Mouse (Mus musculus) heart, postnatal 0 days (tissue): ENCODE data around the gene Eif4e1b. TPM values are rescaled to one million over a fixed set of nuclear protein-coding genes. Genes with fewer than 3 reads are reported as not detected.
A peak's percentile ranks its signal among the peaks of the same experiment; 100 is the strongest.

Experiments
- ATAC-seq: fragments of 200-750 bp; cut with Nextera tagmentation; 2 replicates; pipeline ENCODE4 v1.8.0; 2017; ENCODE audit warnings: low read depth, moderate number of reproducible peaks, moderate library complexity; ENCODE audit not compliant: insufficient read depth
- DNase-seq: peaks from one replicate; pipeline ENCODE4 v3.0.0-alpha.2; 2016; ENCODE audit warnings: low spot score
- H3K27ac ChIP-seq: fragments of 300-500 bp; sonication (generic); 2 replicates; pipeline ENCODE4 v1.5.1; 2014; ENCODE audit warnings: low read depth, mild to moderate bottlenecking
- H3K27me3 ChIP-seq: fragments of 300-500 bp; sonication (generic); 2 replicates; pipeline ENCODE4 v1.6.1; 2014; ENCODE audit warnings: low read length, mixed read lengths; ENCODE audit not compliant: control insufficient read depth, insufficient read depth
- H3K36me3 ChIP-seq: fragments of 300-500 bp; sonication (generic); replicated peaks from 2 replicates; pipeline ENCODE4 v1.6.1; 2014; ENCODE audit warnings: low read length, mixed read lengths; ENCODE audit not compliant: control insufficient read depth, insufficient read depth
- H3K4me1 ChIP-seq: fragments of 300-500 bp; sonication (generic); 2 replicates; pipeline ENCODE4 v1.6.1; 2014; ENCODE audit warnings: antibody characterized with exemption; ENCODE audit not compliant: control insufficient read depth, insufficient read depth
- H3K4me2 ChIP-seq: fragments of 300-500 bp; sonication (generic); 2 replicates; pipeline ENCODE4 v1.6.1; 2014; ENCODE audit warnings: low read depth, mild to moderate bottlenecking, low read length, moderate library complexity
- H3K4me3 ChIP-seq: fragments of 300-500 bp; sonication (generic); 2 replicates; pipeline ENCODE4 v1.5.1; 2014; ENCODE audit warnings: low read depth, low read length
- H3K9ac ChIP-seq: fragments of 300-500 bp; sonication (generic); replicated peaks from 2 replicates; pipeline ENCODE4 v1.6.1; 2014; ENCODE audit warnings: low read depth, low read length, mixed read lengths
- H3K9me3 ChIP-seq: fragments of 300-500 bp; sonication (generic); replicated peaks from 2 replicates; pipeline ENCODE4 v1.6.1; 2016; ENCODE audit warnings: low read length; ENCODE audit not compliant: control insufficient read depth
- CTCF ChIP-seq: IDR thresholded peaks from 2 replicates; pipeline ENCODE4 v1.5.1; 2016; ENCODE audit warnings: antibody characterized with exemption, control low read depth, low read depth
- EP300 ChIP-seq: IDR thresholded peaks from 2 replicates; pipeline ENCODE4 v1.6.1; 2016; ENCODE audit warnings: antibody characterized with exemption, low read depth
- WGBS: fragments of 180-500 bp; shearing (Covaris S2); extraction: QIAGEN DNeasy Blood & Tissue Kit; methylation state at CpG from one replicate; pipeline ENCODE4 v1.1.7; 2014; 5-methylcytosine and 5-hydroxymethylcytosine counted together
- polyA plus RNA-seq: library from polyadenylated mRNA; unstranded; fragments of >200 nt; fragmentation: Nextera tagmentation; extraction: Ambion mirVana; gene quantifications from 2 replicates; pipeline ENCODE4 v1.2.1, GENCODE M21; 2015
- total RNA-seq: library from RNA; depleted of rRNA; stranded (reverse); fragments of >200 nt; gene quantifications from 2 replicates; pipeline ENCODE4 v1.2.3, GENCODE M21; 2014; ENCODE audit warnings: low replicate concordance

The Eif4e1b gene
- total and polyA plus RNA-seq, 2 experiments from 2014 or later, result not detected

- H3K9ac ChIP-seq, result no peak overlapping the region
- H3K9me3 ChIP-seq, result no peaks in the 10 kb centered on the region
- TF ChIP-seq CTCF (no peak), EP300 (no peak)
- WGBS, result 42% methylated on average over 10 of the region's 10 CpGs
- H3K4me1 ChIP-seq, result no peaks in the 10 kb centered on the region
- no peak overlapping the region for H3K4me3 ChIP-seq
- no peaks in the 10 kb centered on the region for H3K36me3 ChIP-seq
- ATAC-seq, result no peak
- no peak overlapping the region for H3K27ac ChIP-seq
- DNase-seq, result no peak
- H3K27me3 ChIP-seq, result peaks cover 15% of the 10 kb centered on the region
- H3K4me2 ChIP-seq, result no peak overlapping the region
Measured at GRCm38 (mm10) chr13:54798740-54799139, 14.9 kb downstream of the Eif4e1b start.

GRCm38 (mm10) chr13:54799701-54800100 is 15.9 kb downstream of the Eif4e1b start:
- peak; percentile 29 for DNase-seq
- ATAC-seq, result no peak
- WGBS, result 7% methylated on average over 9 of the region's 9 CpGs
- Histone ChIP-seq H3K9me3 (no peaks in the 10 kb centered on the region), H3K36me3 (no peaks in the 10 kb centered on the region), H3K4me1 (no peaks in the 10 kb centered on the region), H3K27ac (no peak overlapping the region), H3K27me3 (peaks cover 15% of the 10 kb centered on the region), H3K4me3 (no peak overlapping the region), H3K9ac (no peak overlapping the region), H3K4me2 (peak overlapping the region; percentile 42)
- TF ChIP-seq EP300, result no peak
- peak; percentile 90 for TF ChIP-seq CTCF

GRCm38 (mm10) chr13:54800206-54800605 is 16.4 kb downstream of the Eif4e1b start:
- no peak for ATAC-seq
- peaks cover 16% of the 10 kb centered on the region for H3K27me3 ChIP-seq

GRCm38 (mm10) chr13:54803010-54803409 is 19.2 kb downstream of the Eif4e1b start:
- Histone ChIP-seq H3K4me2 (no peak overlapping the region), H3K4me3 (no peak overlapping the region), H3K4me1 (no peaks in the 10 kb centered on the region), H3K27ac (no peak overlapping the region), H3K27me3 (peaks cover 23% of the 10 kb centered on the region), H3K36me3 (no peaks in the 10 kb centered on the region), H3K9ac (no peak overlapping the region), H3K9me3 (no peaks in the 10 kb centered on the region)
- ATAC-seq (no peak), DNase-seq (no peak)
- TF ChIP-seq EP300 (no peak), CTCF (no peak)
- WGBS, result 82% methylated on average over 6 of the region's 6 CpGs

More at GRCm38 (mm10) chr13:54800206-54800605, 16.4 kb downstream of the Eif4e1b start:
- no peaks in the 10 kb centered on the region for H3K36me3 ChIP-seq
- no peaks in the 10 kb centered on the region for H3K9me3 ChIP-seq
- TF ChIP-seq CTCF, result no peak
- no peak for TF ChIP-seq EP300
- H3K4me1 ChIP-seq, result no peaks in the 10 kb centered on the region
- 54% methylated on average over 4 of the region's 4 CpGs for WGBS
- no peak overlapping the region for H3K27ac ChIP-seq
- no peak overlapping the region; the same call in 1 of the 2 replicates for H3K4me2 ChIP-seq
- no peak overlapping the region for H3K9ac ChIP-seq
- DNase-seq, result no peak
- no peak overlapping the region for H3K4me3 ChIP-seq

GRCm38 (mm10) chr13:54805134-54805838 is 21.5 kb downstream of the Eif4e1b start:
- no peak for DNase-seq
- H3K36me3 ChIP-seq, result no peaks in the 10 kb centered on the region
- TF ChIP-seq CTCF (peak; percentile 16; the same call in 1 of the 2 replicates), EP300 (no peak)
- peaks cover 19% of the 10 kb centered on the region; the same call in 1 of the 2 replicates for H3K27me3 ChIP-seq
- no peak overlapping the region for H3K4me3 ChIP-seq
- no peak overlapping the region for H3K27ac ChIP-seq
- no peak for ATAC-seq
- no peaks in the 10 kb centered on the region for H3K9me3 ChIP-seq
- no peaks in the 10 kb centered on the region for H3K4me1 ChIP-seq
- 40% methylated on average over 21 of the region's 21 CpGs for WGBS
- no peak overlapping the region for H3K9ac ChIP-seq
- H3K4me2 ChIP-seq, result no peak overlapping the region

- ATAC-seq (no peak), DNase-seq (no peak)
- 52% methylated on average over 13 of the region's 13 CpGs for WGBS
- Histone ChIP-seq H3K27me3 (0 out of 2 replicates have a peak, but pooled peaks cover 14% of the 10 kb centered on the region), H3K4me3 (no peak overlapping the region), H3K27ac (no peak overlapping the region), H3K9ac (no peak overlapping the region), H3K36me3 (no peaks in the 10 kb centered on the region), H3K9me3 (no peaks in the 10 kb centered on the region), H3K4me1 (no peaks in the 10 kb centered on the region), H3K4me2 (no peak overlapping the region)
- TF ChIP-seq CTCF (no peak), EP300 (no peak)
Measured at GRCm38 (mm10) chr13:54806434-54806976, 22.7 kb downstream of the Eif4e1b start.
